Mouse (Mus musculus): ENCODE measurements around the gene Atp13a1.

The Atp13a1 gene

GRCm38 (mm10) chr8:69799946-69800345, 9.0 kb downstream of the Atp13a1 start:
- DNase-seq (ENCODE audit: low read depth, low spot score) = no peak

DNA sequence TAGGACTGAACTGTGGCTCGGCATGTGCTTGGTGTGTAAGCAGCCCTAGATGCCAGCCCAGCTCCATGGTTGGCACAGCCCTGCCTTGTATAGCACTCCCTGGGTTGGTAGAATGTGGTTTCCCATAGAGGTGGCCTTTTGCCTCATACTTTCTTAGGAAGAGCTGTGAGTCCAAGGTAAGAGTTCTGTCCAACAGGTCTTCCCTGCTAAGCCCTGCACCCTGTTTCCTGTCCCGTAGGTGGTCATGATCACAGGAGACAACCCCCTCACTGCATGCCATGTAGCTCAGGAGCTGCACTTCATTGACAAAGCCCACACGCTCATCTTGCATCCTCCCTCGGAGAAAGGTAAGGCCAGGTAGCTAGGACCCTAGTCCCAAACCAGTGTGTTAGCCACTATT, 10.8 kb downstream of the Atp13a1 start:
- no peak for DNase-seq (ENCODE audit: low read depth, low spot score)

GRCm38 (mm10) chr8:69802216-69802615, 11.3 kb downstream of the Atp13a1 start:
- no peak for DNase-seq (ENCODE audit: low read depth, low spot score)

DNA sequence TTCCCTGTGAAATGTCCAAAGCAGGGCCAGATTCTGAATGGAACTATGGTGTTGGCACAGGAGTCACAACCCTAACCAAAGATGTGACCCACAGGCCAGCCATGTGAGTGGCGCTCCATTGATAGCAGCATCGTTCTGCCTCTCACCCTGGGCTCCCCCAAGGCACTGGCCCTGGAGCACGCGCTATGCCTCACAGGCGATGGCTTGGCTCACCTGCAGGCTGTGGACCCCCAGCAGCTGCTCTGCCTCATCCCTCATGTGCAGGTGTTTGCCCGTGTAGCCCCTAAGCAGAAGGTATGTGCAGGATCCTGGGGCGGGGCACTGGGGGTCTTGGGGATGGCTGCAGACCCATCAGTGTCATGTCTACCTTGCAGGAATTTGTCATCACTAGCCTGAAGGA, 12.4 kb downstream of the Atp13a1 start:
- DNase-seq (ENCODE audit: low read depth, low spot score) = no peak

- DNase-seq (ENCODE audit: low read depth, low spot score) = no peak
These were observed 13.6 kb downstream of the Atp13a1 start for GRCm38 (mm10) chr8:69804537-69804936.

DNA sequence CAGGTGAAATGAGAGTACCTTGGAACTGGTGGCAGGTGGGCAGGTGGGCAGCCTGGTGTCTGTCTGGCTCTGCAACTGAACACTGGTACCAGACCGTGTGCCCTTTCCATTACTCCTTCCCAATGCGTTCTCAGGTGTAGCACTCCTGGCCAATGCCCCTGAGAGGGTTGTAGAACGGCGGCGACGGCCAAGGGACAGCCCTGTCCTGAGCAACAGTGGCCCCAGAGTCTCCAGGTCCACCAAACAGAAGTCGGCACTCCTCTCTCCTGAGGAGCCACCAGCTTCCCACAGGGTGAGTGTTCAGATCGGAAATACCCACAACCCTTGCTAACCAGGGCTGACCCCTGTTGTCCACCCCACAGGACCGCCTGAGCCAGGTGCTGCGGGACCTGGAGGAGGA, 14.1 kb downstream of the Atp13a1 start:
- DNase-seq (ENCODE audit: low read depth, low spot score) = no peak

- no peak for DNase-seq (ENCODE audit: low read depth, low spot score)
These were observed 14.5 kb downstream of the Atp13a1 start for GRCm38 (mm10) chr8:69805491-69805890.

DNA sequence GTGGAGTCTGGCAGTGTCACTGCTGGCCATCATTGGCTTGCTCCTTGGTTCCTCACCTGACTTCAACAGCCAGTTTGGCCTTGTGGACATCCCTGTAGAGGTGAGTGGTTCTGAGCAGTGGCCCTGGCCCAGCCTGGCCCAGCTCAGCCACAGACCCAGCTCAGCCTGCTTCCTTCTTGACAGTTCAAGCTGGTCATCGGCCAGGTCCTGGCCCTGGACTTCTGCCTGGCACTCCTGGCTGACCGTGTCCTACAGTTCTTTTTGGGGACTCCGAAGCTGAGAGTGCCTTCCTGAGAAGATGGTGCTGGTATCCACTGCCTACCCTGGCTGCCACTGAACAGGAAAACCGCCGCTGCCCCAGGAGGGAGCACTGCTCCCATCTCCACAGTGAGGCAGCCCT, 16.3 kb downstream of the Atp13a1 start:
- DNase-seq (ENCODE audit: low read depth, low spot score) = no peak

DNA sequence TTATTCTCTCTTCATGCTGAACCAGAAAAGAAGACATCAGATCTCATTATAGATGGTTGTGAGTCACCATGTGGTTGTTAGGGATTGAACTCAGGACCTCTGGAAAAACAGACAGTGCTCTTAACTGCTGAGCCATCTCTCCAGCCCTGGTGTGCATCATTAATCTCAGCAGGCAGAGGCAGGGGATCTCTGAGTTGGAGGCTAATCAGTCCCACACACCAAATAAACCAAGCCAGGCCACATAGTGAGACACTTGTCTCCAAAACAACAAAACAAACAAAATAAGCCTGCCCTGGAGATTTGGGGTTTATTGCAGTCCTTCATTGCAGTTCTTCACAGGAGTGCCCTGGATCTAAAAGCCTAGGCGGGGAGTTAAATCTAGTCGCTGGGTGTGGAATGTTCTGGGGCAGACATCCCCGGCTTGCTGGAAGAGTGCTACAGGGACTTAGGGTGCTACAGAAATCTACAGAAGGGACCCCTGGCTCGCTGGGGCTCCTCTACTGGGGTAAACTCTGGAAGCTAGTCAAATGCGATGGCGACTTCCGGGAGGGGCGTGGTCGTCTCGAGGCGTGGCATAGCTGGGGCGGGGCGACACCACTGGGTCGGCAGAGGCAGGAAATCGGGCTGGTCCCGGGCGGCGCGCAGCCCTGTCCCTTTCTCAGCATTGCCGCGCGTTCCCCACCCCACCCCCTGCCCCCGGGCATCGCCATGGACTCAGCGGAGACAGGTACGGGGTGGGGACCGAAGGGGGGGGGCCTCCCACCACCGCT, 17.3 kb downstream of the Atp13a1 start, which contains the start of gene Gmip:
Gmip (plus strand) TSS at position 586 of the 770 bp plus-strand sequence.
- no peak for DNase-seq (ENCODE audit: low read depth, low spot score)

- DNase-seq (ENCODE audit: low read depth, low spot score) = no peak
These were observed 18.0 kb downstream of the Atp13a1 start for GRCm38 (mm10) chr8:69808864-69809403.

GRCm38 (mm10) chr8:69809820-69810219, 18.9 kb downstream of the Atp13a1 start:
- DNase-seq (ENCODE audit: low read depth, low spot score) = no peak

DNA sequence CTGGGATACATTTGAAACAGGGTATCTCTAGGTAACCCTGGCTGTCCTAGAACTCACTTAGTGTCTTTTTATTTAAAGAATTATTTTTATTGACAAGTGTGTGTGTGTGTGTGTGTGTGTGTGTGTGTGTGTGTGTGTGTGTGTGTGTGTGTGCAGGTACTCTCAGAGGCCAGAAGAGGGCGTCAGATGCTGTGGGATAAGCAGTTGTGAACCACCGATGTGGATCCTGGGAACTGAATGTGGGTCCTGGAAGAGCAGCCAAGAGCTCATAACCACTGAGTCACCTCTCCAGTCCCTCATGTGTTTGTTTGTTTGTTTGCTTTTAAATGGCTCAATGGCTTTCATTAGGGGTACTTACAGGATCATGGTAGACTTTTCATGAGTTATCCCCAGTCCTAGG, 23.9 kb downstream of the Atp13a1 start:
- no peak for DNase-seq (ENCODE audit: low read depth, low spot score)

DNA sequence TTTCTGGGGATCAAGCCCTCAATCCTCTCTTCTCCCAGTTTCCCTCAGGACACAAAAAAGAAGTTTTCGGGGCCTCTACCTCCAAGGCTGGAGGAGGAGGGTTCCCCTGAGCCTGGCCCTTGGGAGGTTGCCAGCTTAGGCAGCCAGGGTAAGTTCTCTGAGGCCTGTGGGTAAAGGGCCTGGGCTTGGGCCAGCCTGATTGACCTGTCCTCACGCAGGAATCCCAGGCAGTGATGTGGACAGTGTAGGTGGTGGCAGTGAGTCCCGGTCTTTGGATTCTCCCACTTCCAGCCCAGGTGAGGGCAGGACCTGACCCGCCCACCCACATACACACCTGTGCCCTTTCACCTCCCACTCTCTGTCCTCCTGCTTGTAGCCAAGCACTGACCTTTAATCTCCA, 24.4 kb downstream of the Atp13a1 start:
- no peak for DNase-seq (ENCODE audit: low read depth, low spot score)

DNA sequence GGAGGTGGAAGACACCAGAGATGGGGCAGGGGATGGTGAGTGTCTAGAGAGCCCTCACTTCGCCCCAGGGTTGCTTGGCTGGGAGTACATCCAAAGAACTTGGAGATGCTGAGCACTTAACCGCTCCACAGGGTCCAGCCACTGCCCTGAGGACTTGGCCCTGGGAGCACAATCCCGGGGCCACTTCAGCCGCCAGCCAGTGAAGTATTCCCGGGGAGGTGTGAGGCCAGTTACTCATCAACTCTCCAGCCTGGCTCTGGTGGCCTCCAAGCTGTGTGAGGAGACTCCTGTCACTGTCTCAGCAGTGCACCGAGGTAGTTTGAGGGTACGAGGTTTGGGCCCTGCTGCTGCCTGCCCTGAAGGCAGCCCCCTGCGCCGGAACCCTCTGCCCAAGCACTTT, 29.5 kb downstream of the Atp13a1 start:
- DNase-seq (ENCODE audit: low read depth, low spot score) = no peak

GRCm38 (mm10) chr8:69821971-69822385, 31.0 kb downstream of the Atp13a1 start:
- no peak for DNase-seq (ENCODE audit: low read depth, low spot score)

DNA sequence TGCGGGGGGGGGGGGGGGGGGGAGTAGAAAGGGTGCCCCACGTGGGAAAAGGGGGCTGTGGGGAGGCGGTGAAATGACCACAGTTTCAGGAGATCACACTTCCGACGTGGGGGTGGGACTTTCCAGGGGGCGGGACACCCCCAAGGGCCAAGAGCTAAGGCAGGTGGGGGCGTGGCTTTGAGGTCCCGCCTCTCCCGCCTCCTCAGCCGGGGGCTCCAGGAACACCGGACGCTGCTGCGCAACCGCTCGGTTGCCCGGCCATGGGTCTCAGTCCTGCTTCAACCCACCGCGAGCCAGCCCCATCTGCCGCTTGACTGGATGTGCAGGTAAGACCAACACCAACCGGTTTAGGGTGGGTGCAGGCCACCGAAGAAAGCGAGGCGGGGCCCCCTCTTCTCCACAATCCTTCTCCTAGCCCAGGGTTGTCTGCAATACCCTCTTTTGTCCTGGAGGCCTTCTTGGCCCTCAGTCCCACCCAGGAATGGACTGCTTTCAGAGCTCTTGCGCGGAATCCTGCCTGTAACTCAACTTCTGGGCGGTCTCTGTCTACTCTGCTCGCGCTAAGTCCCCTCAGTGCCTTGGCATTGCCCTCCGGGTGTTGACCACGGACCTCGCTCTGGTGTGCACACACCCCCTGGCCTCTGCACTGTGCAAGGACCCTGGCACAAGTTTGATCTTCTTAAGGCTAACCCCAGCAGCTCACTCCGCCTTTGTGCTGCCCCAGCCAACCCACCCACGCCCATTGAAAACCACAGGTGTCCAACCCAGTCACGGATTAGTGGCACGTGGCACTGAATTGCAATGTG, 31.6 kb downstream of the Atp13a1 start, which contains the start of gene Lpar2:
Lpar2 (plus strand) TSS at position 44 of the 806 bp plus-strand sequence.
- peak; percentile 75 for DNase-seq (ENCODE audit: low read depth, low spot score)

- no peak for DNase-seq (ENCODE audit: low read depth, low spot score)
These were observed 35.4 kb downstream of the Atp13a1 start for GRCm38 (mm10) chr8:69826371-69826770.

DNA sequence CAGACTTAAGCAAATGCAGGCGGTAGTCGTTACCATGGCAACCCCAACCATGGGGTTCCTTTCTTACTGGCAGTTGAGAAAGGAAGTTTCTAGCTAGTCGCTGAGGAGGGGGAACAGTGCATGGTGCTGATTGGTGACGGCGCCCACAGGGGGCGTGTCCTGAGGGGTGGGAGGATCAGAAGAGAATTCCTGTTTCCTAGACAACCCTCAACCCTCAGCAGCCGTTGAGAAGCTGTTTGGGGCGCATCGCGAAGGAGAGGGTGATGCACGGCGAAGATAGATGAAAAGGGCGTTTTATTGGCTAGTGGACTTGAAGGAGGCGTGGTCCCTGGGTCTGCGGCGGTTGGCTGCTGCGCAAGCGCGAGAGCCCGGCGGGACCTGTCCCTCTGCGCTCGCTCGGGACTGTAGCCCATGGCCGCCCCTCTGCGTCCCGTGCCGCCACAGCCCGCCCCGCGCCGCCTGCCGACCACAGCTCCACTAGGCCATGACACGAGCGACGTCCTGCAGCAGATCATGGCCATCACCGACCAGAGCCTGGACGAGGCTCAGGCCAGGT, 41.4 kb downstream of the Atp13a1 start, which contains the start of gene Pbx4:
Pbx4 (plus strand) TSS at position 194 of the 556 bp plus-strand sequence.
- peak; percentile 98 for DNase-seq (ENCODE audit: low read depth, low spot score)

- no peak for DNase-seq (ENCODE audit: low read depth, low spot score)
These were observed 46.2 kb downstream of the Atp13a1 start for GRCm38 (mm10) chr8:69837057-69837682.

DNA sequence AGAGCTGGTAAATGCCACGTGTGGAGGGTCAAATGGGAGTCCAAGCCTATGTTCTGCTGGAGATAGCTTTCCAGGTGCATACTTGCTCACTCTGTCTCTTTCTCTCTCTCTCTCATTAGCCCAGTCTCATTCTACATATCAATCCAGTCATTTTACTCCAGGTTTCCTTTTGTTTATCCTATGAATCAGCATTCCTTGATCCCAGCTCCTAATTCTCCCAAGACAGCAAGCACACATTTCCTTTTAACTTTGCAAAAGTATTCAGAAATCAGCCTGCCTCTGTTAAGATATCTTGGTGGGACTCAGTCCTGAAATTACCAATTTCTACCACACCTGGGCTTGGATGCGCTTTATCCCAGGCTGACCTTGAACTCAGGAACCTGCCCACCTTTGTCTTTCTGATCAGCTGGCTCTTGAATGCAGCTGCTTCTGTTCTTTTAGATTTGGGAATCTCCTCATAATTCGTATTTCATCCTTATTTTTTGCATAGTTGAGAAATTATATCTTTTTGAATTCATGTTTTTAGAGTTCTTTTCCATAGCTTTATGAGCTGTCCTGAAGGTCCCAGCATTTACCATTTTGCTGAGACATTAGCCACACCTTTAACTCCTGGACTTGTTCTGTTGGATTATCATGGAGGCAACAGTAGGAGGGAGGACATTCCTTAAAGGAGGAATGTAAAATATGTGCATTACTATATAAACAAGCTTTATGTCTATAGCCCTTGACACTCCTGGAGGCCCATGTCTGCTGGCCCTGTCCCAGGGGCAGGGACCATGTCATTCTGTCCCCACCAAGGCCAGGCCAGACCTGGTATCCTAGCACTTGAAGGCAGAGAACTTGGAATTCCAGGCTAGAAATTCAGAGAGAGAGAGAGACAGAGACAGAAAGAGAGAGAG, 56.5 kb downstream of the Atp13a1 start:
- no peak for DNase-seq (ENCODE audit: low read depth, low spot score)
